Mouse (Mus musculus) embryonic facial prominence, embryonic 14.5 days (tissue): ENCODE measurements at regions not wholly inside any gene's neighbourhood (a gene's known extent, or its start where the extent isn't known, plus 50 kb on each side); places are given as distances from the start of the nearest gene placed in this dataset.
"Not testable (repeated sequence)": the region's sequence is repeated elsewhere in the genome, so short reads cannot be mapped to it uniquely, and the experiment has no call there.

Source experiments
- ATAC-seq: fragments of 200-750 bp; cut with Nextera tagmentation; 2 replicates; pipeline ENCODE4 v1.8.0; 2017; ENCODE audit warnings: low read depth, moderate number of reproducible peaks, moderate TSS enrichment
- DNase-seq: peaks from one replicate; pipeline ENCODE4 v3.0.0-alpha.2; 2015; ENCODE audit warnings: low spot score
- H3K27ac ChIP-seq: fragments of 300-500 bp; sonication (generic); replicated peaks from 2 replicates; pipeline ENCODE4 v1.5.1; 2014; ENCODE audit warnings: low read depth, mild to moderate bottlenecking, low read length, moderate library complexity
- H3K27me3 ChIP-seq: fragments of 300-500 bp; sonication (generic); replicated peaks from 2 replicates; pipeline ENCODE4 v1.6.1; 2014; ENCODE audit warnings: low read length; ENCODE audit not compliant: control insufficient read depth, insufficient read depth
- H3K36me3 ChIP-seq: fragments of 300-500 bp; sonication (generic); 2 replicates; pipeline ENCODE4 v1.6.1; 2014; ENCODE audit warnings: low read length, mixed read lengths; ENCODE audit not compliant: control insufficient read depth, insufficient read depth
- H3K4me1 ChIP-seq: fragments of 300-500 bp; sonication (generic); 2 replicates; pipeline ENCODE4 v1.6.1; 2014; ENCODE audit warnings: antibody characterized with exemption, low read length; ENCODE audit not compliant: control insufficient read depth, insufficient read depth
- H3K4me2 ChIP-seq: fragments of 300-500 bp; sonication (generic); 2 replicates; pipeline ENCODE4 v1.6.1; 2014; ENCODE audit warnings: low read depth, mild to moderate bottlenecking, low read length, moderate library complexity, mixed read lengths
- H3K4me3 ChIP-seq: fragments of 300-500 bp; sonication (generic); 2 replicates; pipeline ENCODE4 v1.5.1; 2014; ENCODE audit warnings: low read depth, mild to moderate bottlenecking, low read length
- H3K9ac ChIP-seq: fragments of 300-500 bp; sonication (generic); 2 replicates; pipeline ENCODE4 v1.6.1; 2014; ENCODE audit warnings: low read depth, mild to moderate bottlenecking, low read length, moderate library complexity, mixed read lengths
- H3K9me3 ChIP-seq: fragments of 300-500 bp; sonication (generic); 2 replicates; pipeline ENCODE4 v1.6.1; 2016; ENCODE audit warnings: low read length; ENCODE audit not compliant: control insufficient read depth
- WGBS: fragments of 180-500 bp; shearing (Covaris S2); extraction: QIAGEN DNeasy Blood & Tissue Kit; methylation state at CpG from one replicate; pipeline ENCODE4 v1.1.7; 2014; 5-methylcytosine and 5-hydroxymethylcytosine counted together

DNA sequence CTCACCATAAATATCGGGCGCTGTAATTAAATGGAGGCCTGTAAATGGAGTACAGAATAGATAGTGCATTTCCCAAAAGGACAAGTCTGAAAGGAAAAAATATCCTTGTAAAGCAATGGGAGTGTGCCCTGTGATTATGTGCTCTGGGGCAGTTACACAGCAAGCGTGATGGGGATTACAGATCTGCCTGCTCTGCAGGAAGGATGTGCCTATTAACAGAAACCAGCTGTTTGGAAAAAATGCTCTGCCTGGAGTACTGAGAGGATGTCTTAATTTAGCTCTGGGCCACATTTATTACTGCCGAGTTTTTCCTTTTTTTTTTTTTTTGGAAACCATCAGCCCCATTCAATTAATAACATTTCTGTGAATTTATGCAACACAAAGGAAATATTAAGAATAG is 344.9 kb upstream of the Tpk1 start:
- ATAC-seq (0 out of 2 replicates have a peak, but pooled peaks have one; percentile 37), DNase-seq (peak; percentile 74)
- H3K9ac ChIP-seq = no peak overlapping the region
- no peaks in the 10 kb centered on the region for H3K27me3 ChIP-seq
- H3K4me2 ChIP-seq = no peak overlapping the region
- no peaks in the 10 kb centered on the region for H3K36me3 ChIP-seq
- 42% methylated on average over 4 of the region's 4 CpGs for WGBS
- H3K9me3 ChIP-seq = no peaks in the 10 kb centered on the region
- no peak overlapping the region for H3K27ac ChIP-seq
- H3K4me1 ChIP-seq = no peaks in the 10 kb centered on the region
- H3K4me3 ChIP-seq = no peak overlapping the region

DNA sequence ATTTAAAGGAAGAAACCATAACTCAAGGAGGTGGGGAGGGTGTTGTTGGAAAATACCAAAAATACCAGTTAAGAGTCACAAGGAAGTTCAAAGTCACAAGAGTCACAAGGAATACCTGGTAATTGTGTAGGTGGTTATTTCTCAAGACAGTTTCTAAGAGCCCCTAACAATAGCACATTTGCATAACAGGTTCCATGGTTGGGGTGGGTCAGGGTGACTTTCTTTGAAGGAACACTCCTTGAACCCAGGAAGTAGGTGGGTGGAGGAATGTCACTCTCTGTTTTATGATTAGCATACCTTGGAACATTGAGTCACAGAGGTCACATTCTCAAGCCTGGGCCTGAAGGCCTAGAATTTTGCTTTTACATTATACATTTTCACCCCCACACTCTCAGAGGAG is 341.1 kb upstream of the Tpk1 start:
- not testable (repeated sequence) for H3K27me3 ChIP-seq, DNase-seq, H3K4me1 ChIP-seq, H3K36me3 ChIP-seq, H3K9ac ChIP-seq, ATAC-seq, H3K9me3 ChIP-seq, H3K4me3 ChIP-seq, H3K4me2 ChIP-seq, H3K27ac ChIP-seq
